Mouse (Mus musculus) stomach, embryonic 16.5 days (tissue): Measurements from ENCODE around the gene Prkca. TPM values are rescaled to one million over a fixed set of nuclear protein-coding genes. Genes with fewer than 3 reads are reported as not detected.

Experiments
- ATAC-seq: fragments of 200-750 bp; cut with Nextera tagmentation; 2 replicates; pipeline ENCODE4 v1.8.0; 2017; ENCODE audit warnings: moderate number of reproducible peaks, moderate TSS enrichment; ENCODE audit not compliant: insufficient read depth, low FRiP score
- H3K27ac ChIP-seq: fragments of 300-500 bp; sonication (generic); 2 replicates; pipeline ENCODE4 v1.5.1; 2014; ENCODE audit warnings: low read length
- H3K27me3 ChIP-seq: fragments of 300-500 bp; sonication (generic); 2 replicates; pipeline ENCODE4 v1.6.1; 2014; ENCODE audit warnings: low read length, control low read depth, mixed read lengths; ENCODE audit not compliant: control insufficient read depth, insufficient read depth
- H3K36me3 ChIP-seq: fragments of 300-500 bp; sonication (generic); 2 replicates; pipeline ENCODE4 v1.6.1; 2014; ENCODE audit warnings: low read length; ENCODE audit not compliant: control insufficient read depth, insufficient read depth
- H3K4me1 ChIP-seq: fragments of 300-500 bp; sonication (generic); 2 replicates; pipeline ENCODE4 v1.6.1; 2014; ENCODE audit warnings: low read length, control low read depth, mixed read lengths; ENCODE audit not compliant: control insufficient read depth, insufficient read depth
- H3K4me2 ChIP-seq: fragments of 300-500 bp; sonication (generic); 2 replicates; pipeline ENCODE4 v1.6.1; 2014; ENCODE audit warnings: low read depth, low read length, mixed read lengths
- H3K4me3 ChIP-seq: fragments of 300-500 bp; sonication (generic); replicated peaks from 2 replicates; pipeline ENCODE4 v1.5.1; 2014; ENCODE audit warnings: mild to moderate bottlenecking, low read length
- H3K9ac ChIP-seq: fragments of 300-500 bp; sonication (generic); 2 replicates; pipeline ENCODE4 v1.6.1; 2014; ENCODE audit warnings: low read length
- H3K9me3 ChIP-seq: fragments of 300-500 bp; sonication (generic); replicated peaks from 2 replicates; pipeline ENCODE4 v1.6.1; 2016; ENCODE audit warnings: low read length, control low read depth; ENCODE audit not compliant: control insufficient read depth
- WGBS: fragments of 180-500 bp; shearing (Covaris S2); extraction: QIAGEN DNeasy Blood & Tissue Kit; methylation state at CpG from one replicate; pipeline ENCODE4 v1.1.7; 2014; 5-methylcytosine and 5-hydroxymethylcytosine counted together
- polyA plus RNA-seq: library from polyadenylated mRNA; unstranded; fragments of >200 nt; fragmentation: Nextera tagmentation; extraction: Ambion mirVana; gene quantifications from 2 replicates; pipeline ENCODE4 v1.2.1, GENCODE M21; 2015

The Prkca gene
- polyA plus RNA-seq, 1 experiment from 2014 or later, result 6.5 TPM

DNA sequence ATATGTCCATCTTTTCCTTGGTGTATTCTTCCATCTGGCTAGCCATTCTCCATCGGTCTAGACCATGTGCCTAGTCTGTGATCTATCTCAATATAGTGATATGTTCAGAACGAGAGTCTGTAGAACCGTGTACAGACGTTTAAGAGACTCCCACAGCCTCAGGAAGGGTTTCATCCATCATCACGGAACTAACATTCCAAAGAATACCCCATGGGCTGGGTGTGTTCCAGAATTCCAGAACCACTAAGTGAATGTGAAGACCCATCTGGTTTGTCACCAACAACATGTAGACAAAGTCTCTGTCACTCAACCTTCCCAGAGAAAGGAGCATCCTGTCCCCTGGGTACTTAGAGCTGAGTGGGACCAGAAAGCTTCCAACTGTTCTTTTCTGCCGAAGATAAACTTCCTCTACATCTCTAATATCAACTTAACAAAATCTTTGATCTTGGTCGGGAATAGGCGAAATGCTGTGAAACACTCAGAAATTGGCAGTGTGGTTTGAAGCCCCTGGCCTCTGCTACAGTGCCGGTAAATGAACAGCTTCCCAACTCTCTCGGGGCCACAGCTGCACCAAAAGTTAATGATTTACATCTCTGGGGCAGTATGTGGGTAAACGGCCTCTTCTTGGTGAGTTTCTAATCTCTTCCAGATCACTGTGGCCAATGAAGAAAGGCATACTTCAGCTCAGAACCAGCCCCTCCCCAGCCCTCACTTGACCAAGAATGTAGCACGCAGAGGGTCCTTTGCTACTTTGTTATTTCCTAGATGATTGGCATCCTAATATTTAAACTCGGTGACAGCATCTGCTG lies 92.7 kb downstream of the Prkca start:
- no peak overlapping the region for H3K4me3 ChIP-seq
- no peaks in the 10 kb centered on the region for H3K36me3 ChIP-seq
- H3K4me1 ChIP-seq, result peaks cover 20% of the 10 kb centered on the region
- no peaks in the 10 kb centered on the region for H3K27me3 ChIP-seq
- H3K4me2 ChIP-seq, result no peak overlapping the region
- peak; percentile 65; the same call in 1 of the 2 replicates for ATAC-seq
- H3K27ac ChIP-seq, result peak overlapping the region; percentile 65
- no peak overlapping the region for H3K9ac ChIP-seq
- no peaks in the 10 kb centered on the region for H3K9me3 ChIP-seq
- 38% methylated on average over 13 of the region's 13 CpGs for WGBS

DNA sequence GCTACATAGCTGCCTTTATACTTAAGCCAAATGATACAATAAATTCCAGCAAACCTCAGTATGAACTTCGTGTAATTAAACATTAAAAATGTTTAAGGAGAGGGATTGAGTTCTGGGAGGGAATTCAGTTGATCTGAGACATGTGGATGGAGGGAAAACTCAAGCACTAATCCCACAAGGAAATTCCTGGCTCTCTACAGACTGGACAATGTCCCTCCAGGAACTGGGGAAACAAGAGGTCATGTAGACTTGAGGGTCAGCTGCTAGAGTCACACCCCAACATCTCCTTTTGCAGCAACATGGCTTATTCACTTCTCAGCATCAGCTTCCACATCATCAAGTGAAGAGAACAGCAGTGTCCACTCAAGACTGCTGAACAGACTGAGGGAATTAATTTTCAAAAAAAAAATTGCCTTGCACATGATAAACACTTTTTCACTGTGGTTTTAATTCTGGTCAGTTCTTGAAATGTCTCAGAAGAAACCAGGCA lies 93.5 kb downstream of the Prkca start:
- no peak overlapping the region for H3K4me2 ChIP-seq
- 41% methylated on average over 1 of the region's 1 CpGs for WGBS
- peak overlapping the region; percentile 65; the same call in 1 of the 2 replicates for H3K27ac ChIP-seq
- H3K4me3 ChIP-seq, result no peak overlapping the region
- H3K27me3 ChIP-seq, result no peaks in the 10 kb centered on the region
- ATAC-seq, result peak; percentile 54
- H3K9ac ChIP-seq, result no peak overlapping the region
- no peaks in the 10 kb centered on the region for H3K36me3 ChIP-seq
- H3K4me1 ChIP-seq, result peaks cover 20% of the 10 kb centered on the region
- no peaks in the 10 kb centered on the region for H3K9me3 ChIP-seq

GRCm38 (mm10) chr11:108249487-108249886 lies 94.2 kb downstream of the Prkca start:
- no peaks in the 10 kb centered on the region for H3K27me3 ChIP-seq
- H3K9ac ChIP-seq, result no peak overlapping the region
- H3K36me3 ChIP-seq, result no peaks in the 10 kb centered on the region
- peaks cover 20% of the 10 kb centered on the region for H3K4me1 ChIP-seq
- no peak overlapping the region for H3K4me2 ChIP-seq
- WGBS, result 66% methylated on average over 5 of the region's 5 CpGs
- ATAC-seq, result no peak
- no peak overlapping the region for H3K27ac ChIP-seq
- H3K9me3 ChIP-seq, result no peaks in the 10 kb centered on the region
- H3K4me3 ChIP-seq, result no peak overlapping the region

GRCm38 (mm10) chr11:108249047-108249403 lies 94.7 kb downstream of the Prkca start:
- no peak for ATAC-seq
- no peak overlapping the region for H3K9ac ChIP-seq
- H3K9me3 ChIP-seq, result no peaks in the 10 kb centered on the region
- no peak overlapping the region for H3K27ac ChIP-seq
- no peaks in the 10 kb centered on the region for H3K27me3 ChIP-seq
- no peak overlapping the region for H3K4me3 ChIP-seq
- no peak overlapping the region for H3K4me2 ChIP-seq
- WGBS, result 70% methylated on average over 3 of the region's 3 CpGs
- H3K4me1 ChIP-seq, result peaks cover 20% of the 10 kb centered on the region
- H3K36me3 ChIP-seq, result no peaks in the 10 kb centered on the region

GRCm38 (mm10) chr11:108248218-108249046 lies 95.3 kb downstream of the Prkca start:
- no peak overlapping the region for H3K4me2 ChIP-seq
- no peak overlapping the region for H3K9ac ChIP-seq
- WGBS, result 69% methylated on average over 12 of the region's 12 CpGs
- no peak overlapping the region for H3K27ac ChIP-seq
- no peaks in the 10 kb centered on the region for H3K36me3 ChIP-seq
- no peak overlapping the region for H3K4me3 ChIP-seq
- ATAC-seq, result no peak
- H3K4me1 ChIP-seq, result peaks cover 20% of the 10 kb centered on the region
- no peaks in the 10 kb centered on the region for H3K9me3 ChIP-seq
- H3K27me3 ChIP-seq, result no peaks in the 10 kb centered on the region

DNA sequence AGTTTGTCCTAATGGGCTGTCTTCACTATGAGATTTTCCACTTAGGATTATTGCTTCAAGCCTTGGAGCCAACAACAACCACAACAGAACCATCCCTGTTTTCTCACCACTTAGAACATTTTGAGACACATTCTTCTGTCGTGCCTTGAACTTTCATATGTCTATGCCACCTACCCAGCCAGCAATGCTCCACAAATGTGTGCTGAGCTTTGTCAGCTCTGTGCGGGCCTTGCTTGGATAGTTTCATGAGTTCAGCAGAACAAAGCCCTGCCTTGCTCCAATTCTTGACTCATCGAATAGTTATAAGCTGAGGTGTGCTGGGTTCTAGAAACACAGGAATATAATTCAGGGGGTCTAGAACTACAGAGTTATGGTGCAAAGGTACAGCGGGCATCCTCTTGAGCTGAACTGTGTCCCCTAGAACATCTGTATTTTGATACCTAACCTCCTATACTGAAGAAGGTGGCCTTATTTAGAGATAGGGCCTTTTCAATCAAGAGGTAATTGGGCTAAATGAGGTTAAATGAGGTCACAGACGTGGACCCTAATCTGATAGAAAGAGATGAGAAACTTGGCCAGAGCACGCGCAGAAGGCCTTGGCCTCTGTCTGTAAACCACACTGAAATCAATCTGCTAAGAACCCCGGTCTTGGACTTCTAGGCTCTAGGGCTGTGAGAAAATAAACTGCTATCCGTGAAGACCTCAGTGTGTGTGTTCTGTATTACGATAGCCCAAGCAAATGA lies 96.4 kb downstream of the Prkca start:
- WGBS, result 89% methylated on average over 10 of the region's 10 CpGs
- no peaks in the 10 kb centered on the region for H3K27me3 ChIP-seq
- no peaks in the 10 kb centered on the region for H3K36me3 ChIP-seq
- H3K4me3 ChIP-seq, result no peak overlapping the region
- no peak overlapping the region for H3K4me2 ChIP-seq
- ATAC-seq, result no peak
- H3K9me3 ChIP-seq, result no peaks in the 10 kb centered on the region
- no peak overlapping the region for H3K9ac ChIP-seq
- H3K4me1 ChIP-seq, result peaks cover 20% of the 10 kb centered on the region
- no peak overlapping the region for H3K27ac ChIP-seq

DNA sequence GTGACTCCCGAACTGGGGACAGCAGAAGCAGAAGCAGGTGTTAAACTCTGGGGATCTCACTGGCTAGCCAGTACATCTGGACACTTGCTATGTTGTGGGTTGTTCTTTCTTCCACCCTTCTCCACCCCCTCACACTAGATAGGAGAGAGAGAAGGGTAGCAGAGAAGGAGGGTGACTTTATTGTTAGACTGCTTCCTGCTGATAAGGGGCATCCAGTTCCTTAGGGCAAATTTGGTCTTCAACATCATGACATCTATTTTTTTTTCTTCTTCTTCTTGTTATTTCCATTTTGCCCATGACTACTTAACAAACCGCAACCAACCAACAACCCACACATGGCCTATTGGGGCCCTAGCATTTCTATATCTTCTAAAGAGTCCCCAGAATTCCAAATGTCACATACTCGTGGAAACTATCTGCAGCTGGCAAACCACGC lies 97.4 kb downstream of the Prkca start:
- H3K9me3 ChIP-seq, result no peaks in the 10 kb centered on the region
- no peaks in the 10 kb centered on the region for H3K36me3 ChIP-seq
- no peak for ATAC-seq
- WGBS, result 67% methylated on average over 4 of the region's 4 CpGs
- no peaks in the 10 kb centered on the region for H3K27me3 ChIP-seq
- no peak overlapping the region for H3K4me2 ChIP-seq
- H3K27ac ChIP-seq, result no peak overlapping the region
- H3K4me1 ChIP-seq, result peaks cover 15% of the 10 kb centered on the region
- no peak overlapping the region for H3K9ac ChIP-seq
- no peak overlapping the region for H3K4me3 ChIP-seq

DNA sequence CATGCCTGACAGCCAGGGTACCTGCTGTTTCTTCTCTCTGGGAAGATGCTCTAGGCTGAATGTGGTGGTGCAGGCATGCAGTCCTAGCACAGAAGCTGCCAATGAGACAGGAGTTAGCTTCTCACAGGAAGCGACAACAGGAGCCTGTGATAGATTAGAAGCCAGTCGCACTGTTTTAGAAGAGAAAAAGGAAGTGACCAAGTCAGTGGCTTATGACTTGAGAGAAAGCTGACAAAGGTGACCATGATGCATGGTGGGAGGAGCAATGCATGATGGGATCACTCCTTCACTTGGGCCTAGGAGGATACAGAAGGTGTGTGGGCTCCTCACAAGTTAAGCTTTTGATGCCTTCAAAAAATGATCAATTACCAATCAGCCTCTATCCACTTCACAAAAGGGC lies 99.5 kb downstream of the Prkca start:
- Histone ChIP-seq H3K9me3 (no peaks in the 10 kb centered on the region), H3K4me2 (no peak overlapping the region), H3K4me1 (peaks cover 5% of the 10 kb centered on the region; the same call in 1 of the 2 replicates), H3K4me3 (no peak overlapping the region), H3K9ac (no peak overlapping the region), H3K27me3 (no peaks in the 10 kb centered on the region), H3K36me3 (no peaks in the 10 kb centered on the region), H3K27ac (no peak overlapping the region)
- WGBS, result 66% methylated on average over 2 of the region's 2 CpGs
- no peak for ATAC-seq
